Mouse (Mus musculus) intestine, embryonic 16.5 days (tissue): ENCODE data around the gene Usp19. TPM values are rescaled to one million over a fixed set of nuclear protein-coding genes. Genes with fewer than 3 reads are reported as not detected.
A peak's percentile ranks its signal among the peaks of the same experiment; 100 is the strongest.

Source experiments
- ATAC-seq: fragments of 200-750 bp; cut with Nextera tagmentation; 2 replicates; pipeline ENCODE4 v1.8.0; 2017; ENCODE audit warnings: moderate TSS enrichment, moderate library complexity
- H3K27ac ChIP-seq: fragments of 300-500 bp; sonication (generic); 2 replicates; pipeline ENCODE4 v1.5.1; 2014; ENCODE audit warnings: mild to moderate bottlenecking, low read length
- H3K27me3 ChIP-seq: fragments of 300-500 bp; sonication (generic); replicated peaks from 2 replicates; pipeline ENCODE4 v1.6.1; 2014; ENCODE audit warnings: low read length, control low read depth, mixed read lengths; ENCODE audit not compliant: control insufficient read depth, insufficient read depth
- H3K36me3 ChIP-seq: fragments of 300-500 bp; sonication (generic); 2 replicates; pipeline ENCODE4 v1.6.1; 2014; ENCODE audit warnings: low read length, control low read depth; ENCODE audit not compliant: control insufficient read depth, insufficient read depth
- H3K4me1 ChIP-seq: fragments of 300-500 bp; sonication (generic); 2 replicates; pipeline ENCODE4 v1.6.1; 2014; ENCODE audit warnings: low read length, control low read depth, mixed read lengths; ENCODE audit not compliant: control insufficient read depth, insufficient read depth
- H3K4me2 ChIP-seq: fragments of 300-500 bp; sonication (generic); 2 replicates; pipeline ENCODE4 v1.6.1; 2014; ENCODE audit warnings: low read depth, low read length, control low read depth
- H3K4me3 ChIP-seq: fragments of 300-500 bp; sonication (generic); 2 replicates; pipeline ENCODE4 v1.5.1; 2014; ENCODE audit warnings: mild to moderate bottlenecking, low read length
- H3K9ac ChIP-seq: fragments of 300-500 bp; sonication (generic); 2 replicates; pipeline ENCODE4 v1.6.1; 2014; ENCODE audit warnings: low read depth, low read length
- H3K9me3 ChIP-seq: fragments of 300-500 bp; sonication (generic); 2 replicates; pipeline ENCODE4 v1.6.1; 2016; ENCODE audit warnings: low read length, control low read depth; ENCODE audit not compliant: control insufficient read depth
- WGBS: fragments of 180-500 bp; shearing (Covaris S2); extraction: QIAGEN DNeasy Blood & Tissue Kit; methylation state at CpG from one replicate; pipeline ENCODE4 v1.1.7; 2014; 5-methylcytosine and 5-hydroxymethylcytosine counted together
- polyA plus RNA-seq: library from polyadenylated mRNA; unstranded; fragments of >200 nt; fragmentation: Nextera tagmentation; extraction: Ambion mirVana; gene quantifications from 2 replicates; pipeline ENCODE4 v1.2.1, GENCODE M21; 2015

The Usp19 gene
- polyA plus RNA-seq, 1 experiment from 2014 or later: 35.7 TPM

GRCm38 (mm10) chr9:108489702-108490558 is 472 bp upstream of the Usp19 start:
- Histone ChIP-seq H3K9ac (peak overlapping the region; percentile 96), H3K27ac (peak overlapping the region; percentile 97), H3K4me3 (peak overlapping the region; percentile 98), H3K27me3 (no peaks in the 10 kb centered on the region), H3K4me2 (peak overlapping the region; percentile 95), H3K9me3 (no peaks in the 10 kb centered on the region), H3K4me1 (peaks cover 21% of the 10 kb centered on the region), H3K36me3 (peaks cover 39% of the 10 kb centered on the region; the same call in 1 of the 2 replicates)
- 60% methylated on average over 26 of the region's 26 CpGs for WGBS
- ATAC-seq: peak; percentile 17

GRCm38 (mm10) chr9:108491286-108491580 is 831 bp downstream of the Usp19 start:
- no peak for ATAC-seq
- WGBS: 5% methylated on average over 12 of the region's 12 CpGs
- Histone ChIP-seq H3K27me3 (no peaks in the 10 kb centered on the region), H3K27ac (peak overlapping the region; percentile 97), H3K4me1 (peaks cover 21% of the 10 kb centered on the region), H3K4me3 (peak overlapping the region; percentile 98), H3K9me3 (no peaks in the 10 kb centered on the region), H3K9ac (peak overlapping the region; percentile 96), H3K4me2 (peak overlapping the region; percentile 95), H3K36me3 (peaks cover 46% of the 10 kb centered on the region)

- no peak for ATAC-seq
- Histone ChIP-seq H3K4me2 (peak overlapping the region; percentile 95), H3K27me3 (no peaks in the 10 kb centered on the region), H3K36me3 (peaks cover 46% of the 10 kb centered on the region), H3K27ac (no peak overlapping the region), H3K4me3 (peak overlapping the region; percentile 98), H3K4me1 (peaks cover 21% of the 10 kb centered on the region), H3K9me3 (no peaks in the 10 kb centered on the region), H3K9ac (peak overlapping the region; percentile 96)
- WGBS: 74% methylated on average over 16 of the region's 16 CpGs
Measured at GRCm38 (mm10) chr9:108492043-108492750, 1.8 kb downstream of the Usp19 start.

- H3K36me3 ChIP-seq: peaks cover 52% of the 10 kb centered on the region
- ATAC-seq: no peak
- H3K9ac ChIP-seq: no peak overlapping the region
- 96% methylated on average over 8 of the region's 8 CpGs for WGBS
- H3K4me1 ChIP-seq: peaks cover 21% of the 10 kb centered on the region
- H3K4me2 ChIP-seq: no peak overlapping the region
- no peak overlapping the region for H3K27ac ChIP-seq
- no peaks in the 10 kb centered on the region for H3K9me3 ChIP-seq
- H3K4me3 ChIP-seq: no peak overlapping the region
- no peaks in the 10 kb centered on the region for H3K27me3 ChIP-seq
Measured at GRCm38 (mm10) chr9:108493246-108493645, 2.8 kb downstream of the Usp19 start.

GRCm38 (mm10) chr9:108494146-108494825 is 3.9 kb downstream of the Usp19 start:
- 92% methylated on average over 19 of the region's 19 CpGs for WGBS

GRCm38 (mm10) chr9:108494905-108495304 is 4.5 kb downstream of the Usp19 start:
- Histone ChIP-seq H3K4me2 (no peak overlapping the region), H3K4me3 (no peak overlapping the region), H3K4me1 (peaks cover 19% of the 10 kb centered on the region), H3K27me3 (no peaks in the 10 kb centered on the region), H3K36me3 (peaks cover 63% of the 10 kb centered on the region), H3K9ac (no peak overlapping the region; the same call in 1 of the 2 replicates), H3K27ac (no peak overlapping the region), H3K9me3 (no peaks in the 10 kb centered on the region)
- no peak for ATAC-seq
- WGBS: 84% methylated on average over 10 of the region's 10 CpGs

More at GRCm38 (mm10) chr9:108494146-108494825, 3.9 kb downstream of the Usp19 start:
- Histone ChIP-seq H3K27me3 (no peaks in the 10 kb centered on the region), H3K4me3 (no peak overlapping the region), H3K9me3 (no peaks in the 10 kb centered on the region), H3K27ac (no peak overlapping the region), H3K4me1 (peaks cover 21% of the 10 kb centered on the region), H3K36me3 (peaks cover 60% of the 10 kb centered on the region), H3K9ac (no peak overlapping the region), H3K4me2 (no peak overlapping the region)
- ATAC-seq: no peak

- no peaks in the 10 kb centered on the region for H3K9me3 ChIP-seq
- no peak for ATAC-seq
- H3K4me2 ChIP-seq: no peak overlapping the region
- no peak overlapping the region for H3K27ac ChIP-seq
- no peak overlapping the region for H3K4me3 ChIP-seq
- H3K27me3 ChIP-seq: no peaks in the 10 kb centered on the region
- H3K9ac ChIP-seq: no peak overlapping the region
- peaks cover 64% of the 10 kb centered on the region for H3K36me3 ChIP-seq
- no peaks in the 10 kb centered on the region for H3K4me1 ChIP-seq
- WGBS: 92% methylated on average over 7 of the region's 7 CpGs
Measured at GRCm38 (mm10) chr9:108499231-108499630, 8.8 kb downstream of the Usp19 start.

GRCm38 (mm10) chr9:108499943-108500342 is 9.5 kb downstream of the Usp19 start:
- Histone ChIP-seq H3K4me3 (no peak overlapping the region), H3K27ac (no peak overlapping the region), H3K36me3 (peaks cover 57% of the 10 kb centered on the region), H3K4me2 (no peak overlapping the region), H3K4me1 (no peaks in the 10 kb centered on the region), H3K9me3 (no peaks in the 10 kb centered on the region), H3K9ac (no peak overlapping the region), H3K27me3 (no peaks in the 10 kb centered on the region)
- WGBS: 91% methylated on average over 15 of the region's 15 CpGs
- ATAC-seq: no peak

GRCm38 (mm10) chr9:108506901-108507300 is 16.5 kb downstream of the Usp19 start:
- ATAC-seq: no peak
- H3K9ac ChIP-seq: no peak overlapping the region
- peaks cover 6% of the 10 kb centered on the region; the same call in 1 of the 2 replicates for H3K36me3 ChIP-seq
- peak overlapping the region; percentile 88 for H3K4me2 ChIP-seq
- H3K27me3 ChIP-seq: no peaks in the 10 kb centered on the region
- H3K4me3 ChIP-seq: peak overlapping the region; percentile 79; the same call in 1 of the 2 replicates
- 88% methylated on average over 7 of the region's 7 CpGs for WGBS
- peaks cover 11% of the 10 kb centered on the region for H3K4me1 ChIP-seq
- H3K9me3 ChIP-seq: no peaks in the 10 kb centered on the region
- no peak overlapping the region for H3K27ac ChIP-seq
